Mouse (Mus musculus) C2C12 (cell line): ENCODE data around the gene Pisd. TPM values are rescaled to one million over a fixed set of nuclear protein-coding genes. Genes with fewer than 3 reads are reported as not detected.
"Not testable (repeated sequence)": the region's sequence is repeated elsewhere in the genome, so short reads cannot be mapped to it uniquely, and the experiment has no call there.

ENCODE experiments used
- H3K27me3 ChIP-seq: one replicate; pipeline ENCODE4 v1.6.1; 2011; ENCODE audit not compliant: control insufficient read depth, insufficient read depth, insufficient read length
- H3K36me3 ChIP-seq: one replicate; pipeline ENCODE4 v1.6.1; 2011; ENCODE audit not compliant: control insufficient read depth, insufficient read depth
- H3K4me3 ChIP-seq: one replicate; pipeline ENCODE4 v1.5.1; 2011; ENCODE audit warnings: mild to moderate bottlenecking, control low read depth; ENCODE audit not compliant: poor library complexity, insufficient read depth, severe bottlenecking
- H3K79me2 ChIP-seq: one replicate; pipeline ENCODE4 v1.6.1; 2011; ENCODE audit not compliant: control insufficient read depth, insufficient read depth
- H3K79me3 ChIP-seq: one replicate; pipeline ENCODE4 v1.6.1; 2011; ENCODE audit warnings: low read depth, control low read depth
- H3ac ChIP-seq: one replicate; pipeline ENCODE3; 2011; ENCODE audit warnings: low read depth; ENCODE audit not compliant: control insufficient read depth, insufficient read length
- CEBPB ChIP-seq: IDR thresholded peaks from one replicate; pipeline ENCODE4 v1.6.1; 2011; ENCODE audit warnings: low read depth, mild to moderate bottlenecking, control low read depth, moderate library complexity
- CTCF ChIP-seq: IDR thresholded peaks from one replicate; pipeline ENCODE4 v1.5.1; 2011; ENCODE audit not compliant: control insufficient read depth, insufficient read depth, insufficient read length
- FOSL1 ChIP-seq: IDR thresholded peaks from one replicate; pipeline ENCODE4 v1.8.0; 2011; ENCODE audit warnings: mild to moderate bottlenecking, low read length; ENCODE audit not compliant: poor library complexity, insufficient read depth, severe bottlenecking
- MAX ChIP-seq: IDR thresholded peaks from one replicate; pipeline ENCODE4 v1.6.1; 2011; ENCODE audit warnings: mild to moderate bottlenecking, control low read depth
- MYOD1 ChIP-seq: IDR thresholded peaks from one replicate; pipeline ENCODE4 v1.6.1; 2011; ENCODE audit warnings: low read depth; ENCODE audit not compliant: control insufficient read depth, insufficient read length
- MYOG ChIP-seq: IDR thresholded peaks from one replicate; pipeline ENCODE4 v1.6.1; 2011; ENCODE audit not compliant: control insufficient read depth, insufficient read length; ENCODE audit errors: extremely low read depth
- USF1 ChIP-seq: IDR thresholded peaks from one replicate; pipeline ENCODE4 v1.6.1; 2011; ENCODE audit warnings: low read depth, mild to moderate bottlenecking, control low read depth, moderate library complexity
- polyA plus RNA-seq: library from polyadenylated mRNA; unstranded; fragments of >200 nt; fragmentation: generic; extraction: Trizol; gene quantifications from one replicate; pipeline ENCODE4 v1.2.1, GENCODE M21; 2012; ENCODE audit warnings: missing spikeins

The Pisd gene
- polyA plus RNA-seq, 1 experiment, result 39.9 TPM

DNA sequence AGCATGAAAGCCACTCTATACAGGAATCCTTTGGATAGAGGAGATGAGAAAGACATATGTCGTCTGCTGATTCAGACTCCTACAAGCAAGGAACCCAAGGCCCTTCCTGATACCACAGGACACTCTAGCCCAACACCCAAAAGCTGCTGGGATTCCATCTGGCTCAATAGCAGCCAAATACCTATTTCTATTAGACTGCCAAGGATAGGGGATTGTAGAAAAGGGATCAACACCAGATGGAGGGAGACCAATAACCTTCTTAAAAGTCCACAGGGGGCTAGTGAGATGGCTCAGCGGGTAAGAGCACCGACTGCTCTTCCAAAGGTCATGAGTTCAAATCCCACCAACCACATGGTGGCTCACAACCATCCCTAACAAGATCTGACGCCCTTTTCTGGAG is 29.9 kb upstream of the Pisd start:
- TF ChIP-seq MAX (no peak), USF1 (no peak), MYOD1 (no peak)
- Histone ChIP-seq H3K27me3 (no peaks in the 10 kb centered on the region), H3K4me3 (no peak overlapping the region), H3K79me3 (no peaks in the 10 kb centered on the region), H3K36me3 (peaks cover 63% of the 10 kb centered on the region), H3ac (no peak overlapping the region), H3K79me2 (no peaks in the 10 kb centered on the region)

DNA sequence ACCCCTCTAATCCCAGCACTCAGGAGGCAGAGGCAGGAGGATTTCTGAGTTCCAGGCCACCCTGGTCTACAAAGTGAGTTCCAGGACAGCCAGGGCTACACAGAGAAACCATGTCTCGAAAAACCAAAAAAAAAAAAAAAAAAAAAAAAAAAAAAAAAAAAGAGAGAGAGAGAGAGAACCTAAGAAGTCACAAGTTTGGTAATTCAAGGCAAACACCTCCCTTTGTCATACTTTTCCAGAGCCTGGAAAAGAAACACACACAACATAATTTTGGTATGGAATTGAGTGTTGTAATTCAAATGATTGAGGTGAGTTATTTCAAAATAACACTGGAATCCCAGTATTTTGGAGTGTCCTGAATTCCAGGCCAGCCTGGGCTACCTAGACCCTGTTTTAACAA is 1.0 kb upstream of the Pisd start:
- not testable (repeated sequence) for H3K36me3 ChIP-seq

DNA sequence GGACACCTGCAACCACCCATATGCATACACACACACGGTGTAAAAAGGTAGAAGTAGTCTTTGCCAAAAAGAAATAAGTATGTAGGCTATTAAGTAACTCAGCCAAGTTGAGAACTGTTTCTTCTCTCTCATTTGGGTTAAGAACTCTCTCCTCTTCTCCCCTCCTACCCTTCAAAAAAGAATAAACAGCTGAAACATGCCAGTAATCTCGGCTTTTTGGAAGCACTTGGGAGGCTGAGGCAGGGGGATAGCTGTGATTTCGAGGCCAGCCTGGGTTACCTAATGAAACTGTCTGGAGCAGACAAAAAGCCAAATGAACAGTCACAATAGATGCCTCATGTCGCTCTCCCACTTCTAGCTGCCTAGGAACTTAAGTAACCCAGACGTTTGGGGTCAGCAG is 720 bp downstream of the Pisd start:
- Histone ChIP-seq H3K36me3 (peaks cover 6% of the 10 kb centered on the region), H3K27me3 (no peaks in the 10 kb centered on the region), H3K4me3 (peak overlapping the region; percentile 56), H3K79me2 (no peaks in the 10 kb centered on the region), H3ac (peak overlapping the region; percentile 30), H3K79me3 (no peaks in the 10 kb centered on the region)
- TF ChIP-seq USF1, result no peak
- TF ChIP-seq CEBPB, result no peak
- TF ChIP-seq CTCF, result no peak
- TF ChIP-seq MAX, result no peak
- no peak for TF ChIP-seq MYOD1
- TF ChIP-seq FOSL1, result no peak
- no peak for TF ChIP-seq MYOG

More for the DNA sequence above, 1.0 kb upstream of the Pisd start:
- H3K79me3 ChIP-seq, H3K27me3 ChIP-seq, H3K4me3 ChIP-seq, H3K79me2 ChIP-seq, H3ac ChIP-seq: not testable (repeated sequence)

DNA sequence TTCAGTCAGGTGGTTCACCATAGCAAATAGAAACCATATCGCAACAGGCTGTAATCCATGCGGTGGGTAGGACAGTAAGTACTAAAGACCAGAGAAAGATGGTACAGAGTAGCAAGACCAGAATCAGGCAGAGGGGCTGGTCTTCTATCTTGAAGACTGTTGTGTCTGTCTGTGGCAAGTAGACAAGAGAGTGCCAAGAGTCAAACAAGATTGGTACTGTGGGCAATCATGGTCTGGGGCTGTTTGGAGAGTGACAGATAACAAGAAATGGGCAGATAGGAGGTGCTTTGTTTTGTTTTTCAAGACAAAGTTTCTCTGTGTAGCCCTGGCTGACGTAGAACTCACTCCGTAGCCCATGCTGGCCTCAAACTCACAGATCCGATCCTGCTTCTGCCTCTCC is 3.9 kb downstream of the Pisd start:
- Histone ChIP-seq H3K36me3 (no peaks in the 10 kb centered on the region), H3K79me3 (no peaks in the 10 kb centered on the region), H3ac (no peak overlapping the region), H3K4me3 (no peak overlapping the region), H3K27me3 (no peaks in the 10 kb centered on the region), H3K79me2 (no peaks in the 10 kb centered on the region)
- TF ChIP-seq USF1 (no peak), FOSL1 (no peak), MYOG (no peak), MAX (no peak), MYOD1 (no peak), CEBPB (no peak), CTCF (no peak)

DNA sequence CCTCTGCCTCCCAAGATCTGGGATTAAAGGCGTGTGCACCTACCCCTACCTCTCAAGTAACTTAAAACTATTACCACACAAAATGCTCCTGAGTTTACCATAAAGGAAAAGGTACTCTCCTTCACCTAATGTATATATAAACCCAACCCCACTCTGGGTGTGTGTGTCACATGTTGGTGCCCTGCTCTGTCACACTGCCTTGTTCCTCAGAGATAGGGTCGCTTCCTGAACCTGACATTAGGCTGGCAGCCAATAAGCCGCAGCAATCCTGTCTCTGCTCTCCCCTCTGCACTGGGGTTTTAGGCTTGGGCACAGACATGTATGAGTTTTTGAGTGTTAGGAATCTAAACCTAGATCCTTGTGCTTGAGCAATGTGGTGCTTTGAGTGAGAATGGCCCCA is 7.3 kb downstream of the Pisd start:
- Histone ChIP-seq H3K36me3 (peaks cover 2% of the 10 kb centered on the region), H3K27me3 (no peaks in the 10 kb centered on the region), H3K79me2 (no peaks in the 10 kb centered on the region), H3K79me3 (no peaks in the 10 kb centered on the region), H3ac (no peak overlapping the region), H3K4me3 (no peak overlapping the region)
- TF ChIP-seq FOSL1 (no peak), USF1 (no peak), MYOG (no peak), CEBPB (no peak), MAX (no peak), MYOD1 (no peak), CTCF (no peak)

DNA sequence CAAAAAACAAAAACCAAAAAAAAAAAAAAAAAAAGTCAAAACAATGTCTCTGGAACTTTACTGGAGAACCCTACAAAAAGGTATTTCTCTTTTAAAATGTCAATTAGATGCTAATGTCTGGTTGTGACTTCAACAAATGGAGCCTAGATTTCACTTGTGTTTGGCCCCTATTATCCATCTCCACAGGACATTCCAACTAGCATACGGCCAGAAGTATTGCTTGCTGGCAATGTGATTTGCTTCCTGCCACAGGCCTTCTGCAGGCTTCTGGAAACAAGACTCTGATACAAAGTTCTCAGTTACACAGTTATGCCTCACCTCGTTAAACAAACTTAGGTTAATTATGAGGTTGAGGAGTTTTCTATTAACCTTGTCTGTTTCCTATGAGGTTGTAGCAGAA is 13.1 kb downstream of the Pisd start:
- no peaks in the 10 kb centered on the region for H3K27me3 ChIP-seq
- H3ac ChIP-seq, result no peak overlapping the region
- no peaks in the 10 kb centered on the region for H3K79me3 ChIP-seq
- no peak overlapping the region for H3K4me3 ChIP-seq
- H3K79me2 ChIP-seq, result no peaks in the 10 kb centered on the region
- peaks cover 3% of the 10 kb centered on the region for H3K36me3 ChIP-seq
- TF ChIP-seq MYOD1 (no peak), MYOG (no peak), FOSL1 (no peak), USF1 (no peak), CEBPB (no peak), MAX (no peak), CTCF (no peak)
